Mouse (Mus musculus) kidney, adult 2 months (tissue): ENCODE data around the gene Ddah1. TPM values are rescaled to one million over a fixed set of nuclear protein-coding genes. Genes with fewer than 3 reads are reported as not detected.

Source experiments
- DNase-seq: peaks from one replicate; pipeline ENCODE4 v3.0.0; 2021
- H3K27ac ChIP-seq: fragments of 200-500 bp; 2 replicates; pipeline ENCODE4 v1.5.1; 2012; ENCODE audit warnings: low read depth, low read length, control low read depth, inconsistent platforms; ENCODE audit not compliant: insufficient read depth
- H3K27me3 ChIP-seq: fragments of 200-500 bp; replicated peaks from 2 replicates; pipeline ENCODE4 v1.6.1; 2012; ENCODE audit warnings: mild to moderate bottlenecking, moderate library complexity, low read length, inconsistent platforms; ENCODE audit not compliant: control insufficient read depth, insufficient read depth
- H3K36me3 ChIP-seq: fragments of 200-500 bp; 2 replicates; pipeline ENCODE4 v1.6.1; 2012; ENCODE audit warnings: mild to moderate bottlenecking, moderate library complexity, low read length, inconsistent platforms; ENCODE audit not compliant: control insufficient read depth, insufficient read depth
- H3K4me1 ChIP-seq: fragments of 200-500 bp; 2 replicates; pipeline ENCODE4 v1.6.1; 2011; ENCODE audit warnings: low read length; ENCODE audit not compliant: control insufficient read depth, insufficient read depth
- H3K4me3 ChIP-seq: fragments of 200-500 bp; 2 replicates; pipeline ENCODE4 v1.5.1; 2011; ENCODE audit warnings: mild to moderate bottlenecking, low read depth, low read length, control low read depth; ENCODE audit not compliant: insufficient read depth
- CTCF ChIP-seq: fragments of 200-500 bp; conservative IDR thresholded peaks from 2 replicates; pipeline ENCODE4 v1.5.1; 2011; ENCODE audit warnings: low read depth, mild to moderate bottlenecking, control low read depth, low read length, moderate library complexity, mixed read lengths; ENCODE audit not compliant: insufficient read depth, insufficient read length
- POLR2A ChIP-seq: fragments of 200-500 bp; IDR thresholded peaks from one replicate; pipeline ENCODE4 v1.6.1; 2011; ENCODE audit warnings: low read depth, low read length, control low read depth
- WGBS: fragments of 180-500 bp; shearing (Covaris S2); methylation state at CpG from one replicate; pipeline ENCODE4 v1.1.7; 2018; 5-methylcytosine and 5-hydroxymethylcytosine counted together
- polyA plus RNA-seq: library from polyadenylated mRNA; depleted of rRNA; stranded (reverse); fragments of >200 nt; gene quantifications from 2 replicates; pipeline ENCODE4 v1.2.3, GENCODE M21; 2012; rRNA removed

The Ddah1 gene
- 143 and 159 TPM in 2 replicates for polyA plus RNA-seq

- under 1% methylated on average over 97 of the region's 97 CpGs for WGBS
- Histone ChIP-seq H3K4me3 (peak within 1 kb of the TSS; percentile 90), H3K36me3 (no peaks in the 10 kb centered on the region), H3K27ac (peak within 1 kb of the TSS; percentile 85), H3K4me1 (peaks cover 17% of the 10 kb centered on the region), H3K27me3 (no peaks in the 10 kb centered on the region)
- TF ChIP-seq POLR2A (no peak), CTCF (no peak)
- peak; percentile 84 for DNase-seq
Observed at GRCm38 (mm10) chr3:145758561-145759378, at the start of gene Ddah1. Gene Ddah1, plus strand, starts transcription at chr3:145758675.

GRCm38 (mm10) chr3:145715923-145716322 is 42.6 kb upstream of the Ddah1 start:
- DNase-seq: no peak
- Histone ChIP-seq H3K4me1 (no peaks in the 10 kb centered on the region), H3K27me3 (no peaks in the 10 kb centered on the region), H3K4me3 (no peak overlapping the region), H3K27ac (no peak overlapping the region), H3K36me3 (no peaks in the 10 kb centered on the region)
- TF ChIP-seq POLR2A (no peak), CTCF (no peak)
- 89% methylated on average over 7 of the region's 7 CpGs for WGBS

DNA sequence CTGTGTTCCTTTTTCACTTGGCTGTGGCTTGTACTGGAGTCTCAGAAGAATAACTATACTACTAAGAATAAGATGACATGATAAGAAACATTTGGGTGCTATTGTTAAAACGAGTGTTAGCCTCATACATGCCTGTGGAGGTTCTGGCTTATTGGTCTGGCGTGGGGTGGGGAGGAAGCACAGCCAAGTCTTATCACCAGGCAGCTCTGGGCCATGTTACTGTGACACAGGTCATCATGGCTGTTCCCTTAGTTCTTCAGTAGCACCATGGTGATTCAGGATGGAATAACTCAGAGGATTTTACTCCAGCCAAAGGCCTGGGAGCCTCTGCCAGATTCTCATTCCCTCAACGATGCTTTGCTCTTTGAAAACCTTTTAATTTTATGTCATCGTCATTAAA is 38.8 kb upstream of the Ddah1 start:
- Histone ChIP-seq H3K36me3 (no peaks in the 10 kb centered on the region), H3K4me3 (no peak overlapping the region), H3K27ac (no peak overlapping the region), H3K27me3 (no peaks in the 10 kb centered on the region), H3K4me1 (no peaks in the 10 kb centered on the region)
- no peak for DNase-seq
- no peak for TF ChIP-seq POLR2A
- TF ChIP-seq CTCF: no peak
- WGBS: 70% methylated on average over 4 of the region's 4 CpGs

DNA sequence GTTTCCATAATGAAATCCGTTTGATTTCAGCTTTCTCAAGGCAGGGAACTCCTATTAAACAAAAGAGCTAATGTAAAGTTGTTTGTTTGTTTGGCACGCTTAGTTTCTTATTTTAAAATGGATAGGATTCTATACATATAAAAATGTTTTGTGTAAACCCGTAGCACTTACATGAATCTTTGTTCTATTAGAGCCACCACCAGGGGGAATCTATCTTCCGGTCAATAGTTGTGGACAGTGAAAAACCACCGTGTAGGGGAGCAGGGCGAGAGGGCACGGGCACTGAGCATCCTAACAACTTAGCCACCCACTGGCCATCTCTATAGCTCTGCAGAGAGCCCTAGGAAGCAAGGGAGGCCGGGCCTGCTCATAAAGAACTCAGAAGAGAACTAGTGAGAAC is 33.4 kb upstream of the Ddah1 start:
- Histone ChIP-seq H3K27ac (no peak overlapping the region), H3K4me3 (no peak overlapping the region), H3K4me1 (no peaks in the 10 kb centered on the region), H3K27me3 (no peaks in the 10 kb centered on the region), H3K36me3 (no peaks in the 10 kb centered on the region)
- DNase-seq: peak; percentile 46
- WGBS: 51% methylated on average over 8 of the region's 8 CpGs
- TF ChIP-seq POLR2A: no peak
- peak; percentile 37 for TF ChIP-seq CTCF

- DNase-seq: no peak
- 69% methylated on average over 8 of the region's 8 CpGs for WGBS
- Histone ChIP-seq H3K27me3 (no peaks in the 10 kb centered on the region), H3K36me3 (no peaks in the 10 kb centered on the region), H3K4me3 (no peak overlapping the region), H3K27ac (no peak overlapping the region), H3K4me1 (no peaks in the 10 kb centered on the region)
- TF ChIP-seq CTCF (no peak), POLR2A (no peak)
Observed at GRCm38 (mm10) chr3:145728336-145728735, 30.1 kb upstream of the Ddah1 start.

GRCm38 (mm10) chr3:145729531-145729930 is 28.9 kb upstream of the Ddah1 start:
- TF ChIP-seq CTCF (peak; percentile 71), POLR2A (no peak)
- peak; percentile 62 for DNase-seq
- no peaks in the 10 kb centered on the region for H3K36me3 ChIP-seq
- no peak overlapping the region for H3K4me3 ChIP-seq
- H3K27ac ChIP-seq: no peak overlapping the region
- no peaks in the 10 kb centered on the region for H3K27me3 ChIP-seq
- no peaks in the 10 kb centered on the region for H3K4me1 ChIP-seq
- 66% methylated on average over 4 of the region's 4 CpGs for WGBS

- no peak for TF ChIP-seq POLR2A
- DNase-seq: no peak
Observed at GRCm38 (mm10) chr3:145730092-145730491, 28.4 kb upstream of the Ddah1 start.

More at GRCm38 (mm10) chr3:145730092-145730491, 28.4 kb upstream of the Ddah1 start:
- Histone ChIP-seq H3K4me3 (no peak overlapping the region), H3K27me3 (no peaks in the 10 kb centered on the region), H3K4me1 (no peaks in the 10 kb centered on the region), H3K27ac (no peak overlapping the region), H3K36me3 (no peaks in the 10 kb centered on the region)
- WGBS: 32% methylated on average over 3 of the region's 3 CpGs
